Mouse (Mus musculus): ENCODE data around the gene Fam155a. TPM values are rescaled to one million over a fixed set of nuclear protein-coding genes. Genes with fewer than 3 reads are reported as not detected.

The Fam155a gene
- polyA plus RNA-seq, 1 experiment from 2014 or later: 0.15 TPM

DNA sequence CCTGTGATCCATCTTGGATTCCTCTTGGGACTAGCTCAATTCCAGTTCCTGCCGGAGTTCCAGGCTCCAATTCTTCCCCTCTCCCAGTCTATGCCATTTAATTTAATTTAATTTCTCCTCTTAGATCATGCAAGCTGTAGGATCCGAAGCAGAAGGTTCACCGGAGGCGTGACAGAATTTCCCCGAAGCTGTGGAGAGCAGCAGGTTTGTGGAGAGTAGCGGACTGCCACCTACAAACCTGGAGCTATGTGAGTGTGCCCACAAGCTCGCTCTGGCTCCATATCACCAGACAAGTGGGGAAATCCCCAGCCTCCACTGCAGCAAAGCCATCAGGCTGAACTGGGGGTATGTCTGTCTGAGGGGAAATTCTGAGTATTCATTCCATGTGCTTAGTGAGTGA is 544.2 kb downstream of the Fam155a start:
- no peak overlapping the region for H3K9ac ChIP-seq (ENCODE audit: low read length)
- H3K36me3 ChIP-seq (ENCODE audit: control insufficient read depth, insufficient read depth, low read length): no peaks in the 10 kb centered on the region
- H3K4me1 ChIP-seq (replicated peaks; ENCODE audit: control insufficient read depth, insufficient read depth, low read length): no peaks in the 10 kb centered on the region
- H3K4me2 ChIP-seq (ENCODE audit: low read depth, low read length): no peak overlapping the region
- no peak overlapping the region for H3K4me3 ChIP-seq (ENCODE audit: low read length)
- H3K9me3 ChIP-seq (ENCODE audit: control insufficient read depth, low read length): no peaks in the 10 kb centered on the region
- ATAC-seq (ENCODE audit: low read depth): no peak
- no peaks in the 10 kb centered on the region for H3K27me3 ChIP-seq (ENCODE audit: control insufficient read depth, insufficient read depth, low read depth, low read length)
- no peak overlapping the region for H3K27ac ChIP-seq (ENCODE audit: low read length)
- WGBS: 77% methylated on average over 7 of the region's 7 CpGs

DNA sequence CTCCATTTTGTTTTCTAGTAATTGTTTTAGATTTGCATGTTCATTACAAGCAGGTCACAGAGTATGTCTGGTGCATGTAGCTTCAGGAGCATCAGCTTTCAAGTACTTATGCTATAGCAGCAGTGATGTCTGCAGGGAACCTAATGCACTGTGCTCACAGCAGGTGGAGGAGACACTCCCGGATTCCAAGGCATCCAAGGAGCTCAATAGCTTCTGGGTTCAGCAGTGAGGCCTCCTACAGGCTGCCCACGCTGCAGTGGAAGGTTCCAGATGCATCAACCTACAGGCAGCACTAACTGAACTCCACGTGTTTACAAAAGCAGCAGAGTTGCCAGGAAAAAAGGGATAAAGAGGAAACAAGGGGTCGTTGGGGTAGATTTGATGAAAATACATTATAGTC is 559.2 kb downstream of the Fam155a start:
- WGBS: 48% methylated on average over 4 of the region's 4 CpGs

DNA sequence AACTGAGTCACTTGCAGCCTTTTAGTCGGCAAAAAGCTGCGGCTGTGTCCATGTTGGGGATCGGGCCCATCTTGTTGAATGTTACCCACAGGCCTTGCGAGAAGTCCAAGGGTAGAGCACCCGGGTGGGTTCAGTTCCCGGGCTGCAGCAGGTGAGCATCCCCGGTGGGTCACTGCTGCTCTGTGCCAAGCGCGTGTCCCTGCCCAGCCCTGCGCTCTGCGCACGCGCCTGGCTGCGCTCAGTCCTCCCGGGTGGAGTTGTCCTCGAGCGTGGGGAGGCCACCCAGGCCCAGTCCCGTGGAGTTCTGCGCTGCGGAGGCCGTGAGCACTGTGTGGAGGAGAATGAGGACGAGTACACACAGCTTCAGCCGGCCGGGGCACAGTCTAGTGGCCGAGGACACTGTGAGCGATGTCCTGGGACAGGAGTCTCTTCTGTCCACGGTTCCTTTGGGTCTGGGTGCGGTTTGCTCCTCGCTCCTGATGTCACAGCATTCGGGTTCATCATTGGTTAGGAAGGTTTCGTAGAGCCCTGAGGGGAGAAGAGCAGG is 563.4 kb downstream of the Fam155a start:
- peak; percentile 36; the same call in 1 of the 2 replicates for ATAC-seq (ENCODE audit: low read depth)

More for the DNA sequence above, 559.2 kb downstream of the Fam155a start:
- no peaks in the 10 kb centered on the region for H3K4me1 ChIP-seq (replicated peaks; ENCODE audit: control insufficient read depth, insufficient read depth, low read length)
- H3K9me3 ChIP-seq (ENCODE audit: control insufficient read depth, low read length): no peaks in the 10 kb centered on the region
- H3K4me2 ChIP-seq (ENCODE audit: low read depth, low read length): no peak overlapping the region
- H3K4me3 ChIP-seq (ENCODE audit: low read length): no peak overlapping the region
- no peak overlapping the region for H3K9ac ChIP-seq (ENCODE audit: low read length)
- no peak for ATAC-seq (ENCODE audit: low read depth)
- no peaks in the 10 kb centered on the region for H3K27me3 ChIP-seq (ENCODE audit: control insufficient read depth, insufficient read depth, low read depth, low read length)
- no peaks in the 10 kb centered on the region for H3K36me3 ChIP-seq (ENCODE audit: control insufficient read depth, insufficient read depth, low read length)
- H3K27ac ChIP-seq (ENCODE audit: low read length): no peak overlapping the region

DNA sequence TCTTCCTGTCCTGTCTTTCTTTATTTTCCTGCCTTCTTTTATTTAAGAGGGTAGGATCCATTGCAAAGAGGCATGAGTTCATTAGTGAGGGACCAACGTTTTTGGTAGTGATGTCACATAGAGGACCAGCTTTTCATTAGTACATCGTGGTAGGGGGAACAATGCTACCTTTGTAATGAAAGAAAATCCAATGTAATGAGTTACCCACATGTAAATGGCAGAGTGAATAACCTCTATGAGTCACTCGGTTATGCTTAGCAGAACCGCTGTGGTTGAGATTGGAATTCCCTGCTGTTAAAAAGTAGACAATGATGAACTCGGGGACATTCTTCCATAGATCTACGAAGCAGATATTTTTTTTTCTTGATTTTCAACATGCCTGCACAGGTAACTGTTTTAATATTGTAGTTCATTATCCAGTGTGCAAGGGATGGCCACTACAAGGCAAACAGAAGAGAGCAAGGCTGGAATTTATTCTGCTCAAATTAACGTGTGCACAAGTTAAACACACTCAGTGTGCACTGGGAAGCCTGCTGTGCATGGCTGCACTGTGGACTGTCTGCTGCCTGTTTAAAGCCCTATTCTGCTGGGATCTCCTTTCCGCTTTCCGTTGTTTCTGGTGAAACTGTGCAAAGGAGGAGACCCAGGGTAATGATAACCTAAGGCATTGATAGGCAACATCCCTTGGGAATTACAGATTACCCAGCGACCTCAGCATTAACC is 566.5 kb downstream of the Fam155a start:
- no peaks in the 10 kb centered on the region for H3K36me3 ChIP-seq (ENCODE audit: control insufficient read depth, insufficient read depth, low read length)
- H3K27ac ChIP-seq (ENCODE audit: low read length): no peak overlapping the region
- H3K9me3 ChIP-seq (ENCODE audit: control insufficient read depth, low read length): no peaks in the 10 kb centered on the region
- no peaks in the 10 kb centered on the region for H3K27me3 ChIP-seq (ENCODE audit: control insufficient read depth, insufficient read depth, low read depth, low read length)
- H3K4me1 ChIP-seq (replicated peaks; ENCODE audit: control insufficient read depth, insufficient read depth, low read length): no peaks in the 10 kb centered on the region
- H3K4me3 ChIP-seq (ENCODE audit: low read length): no peak overlapping the region
- H3K9ac ChIP-seq (ENCODE audit: low read length): no peak overlapping the region
- WGBS: 61% methylated on average over 10 of the region's 10 CpGs
- ATAC-seq (ENCODE audit: low read depth): no peak
- H3K4me2 ChIP-seq (ENCODE audit: low read depth, low read length): no peak overlapping the region

More for the DNA sequence above, 563.4 kb downstream of the Fam155a start:
- Histone ChIP-seq H3K4me1 (replicated peaks; ENCODE audit: control insufficient read depth, insufficient read depth, low read length) (no peaks in the 10 kb centered on the region), H3K9ac (ENCODE audit: low read length) (no peak overlapping the region), H3K27me3 (ENCODE audit: control insufficient read depth, insufficient read depth, low read depth, low read length) (no peaks in the 10 kb centered on the region), H3K27ac (ENCODE audit: low read length) (no peak overlapping the region), H3K4me2 (ENCODE audit: low read depth, low read length) (no peak overlapping the region), H3K36me3 (ENCODE audit: control insufficient read depth, insufficient read depth, low read length) (no peaks in the 10 kb centered on the region), H3K4me3 (ENCODE audit: low read length) (no peak overlapping the region), H3K9me3 (ENCODE audit: control insufficient read depth, low read length) (no peaks in the 10 kb centered on the region)
- WGBS: 91% methylated on average over 31 of the region's 31 CpGs

DNA sequence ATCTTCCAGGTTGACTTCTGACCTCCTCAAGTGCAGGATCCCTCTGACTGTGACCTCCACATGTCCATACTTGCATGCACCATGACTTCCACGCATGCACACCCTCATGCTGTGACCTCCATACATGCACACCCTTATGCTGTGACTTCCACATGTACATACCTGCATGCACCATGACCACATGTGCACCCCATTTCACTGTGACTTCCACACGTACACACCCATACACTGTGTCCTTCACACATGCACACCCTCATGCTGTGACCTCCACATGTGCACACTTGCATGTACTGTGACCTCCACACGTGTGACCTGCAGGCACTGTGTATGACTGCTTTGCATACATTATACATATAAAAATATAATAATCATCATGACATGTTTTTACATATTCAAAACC is 570.9 kb downstream of the Fam155a start:
- Histone ChIP-seq H3K9me3 (ENCODE audit: control insufficient read depth, low read length) (no peaks in the 10 kb centered on the region), H3K9ac (ENCODE audit: low read length) (no peak overlapping the region), H3K36me3 (ENCODE audit: control insufficient read depth, insufficient read depth, low read length) (no peaks in the 10 kb centered on the region), H3K4me3 (ENCODE audit: low read length) (no peak overlapping the region), H3K4me2 (ENCODE audit: low read depth, low read length) (no peak overlapping the region), H3K27me3 (ENCODE audit: control insufficient read depth, insufficient read depth, low read depth, low read length) (no peaks in the 10 kb centered on the region), H3K27ac (ENCODE audit: low read length) (no peak overlapping the region), H3K4me1 (replicated peaks; ENCODE audit: control insufficient read depth, insufficient read depth, low read length) (no peaks in the 10 kb centered on the region)
- no peak for ATAC-seq (ENCODE audit: low read depth)
- WGBS: 80% methylated on average over 3 of the region's 3 CpGs

DNA sequence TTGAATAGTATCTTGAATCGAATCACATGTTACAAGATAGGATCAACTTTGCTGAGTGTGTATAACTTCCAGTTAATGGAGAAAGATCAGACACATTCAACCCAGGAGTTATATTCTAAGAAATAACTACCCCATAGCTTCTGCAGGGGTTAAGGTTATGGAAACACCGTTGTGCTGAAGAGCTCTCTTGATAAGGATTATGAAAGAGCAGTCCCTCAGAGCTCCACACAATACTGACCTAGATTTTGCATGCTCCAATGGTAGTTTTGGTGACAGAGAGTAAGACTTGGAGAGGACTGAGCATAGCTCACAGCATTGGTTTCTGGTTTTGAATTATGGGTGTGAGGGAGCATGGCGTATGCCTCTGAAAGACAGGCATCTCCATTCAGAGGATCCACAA is 579.3 kb downstream of the Fam155a start:
- Histone ChIP-seq H3K27ac (ENCODE audit: low read length) (no peak overlapping the region), H3K4me1 (replicated peaks; ENCODE audit: control insufficient read depth, insufficient read depth, low read length) (no peaks in the 10 kb centered on the region), H3K27me3 (ENCODE audit: control insufficient read depth, insufficient read depth, low read depth, low read length) (no peaks in the 10 kb centered on the region), H3K9ac (ENCODE audit: low read length) (no peak overlapping the region), H3K4me3 (ENCODE audit: low read length) (no peak overlapping the region), H3K36me3 (ENCODE audit: control insufficient read depth, insufficient read depth, low read length) (no peaks in the 10 kb centered on the region), H3K4me2 (ENCODE audit: low read depth, low read length) (no peak overlapping the region), H3K9me3 (ENCODE audit: control insufficient read depth, low read length) (no peaks in the 10 kb centered on the region)
- ATAC-seq (ENCODE audit: low read depth): no peak
- 61% methylated on average over 3 of the region's 3 CpGs for WGBS

DNA sequence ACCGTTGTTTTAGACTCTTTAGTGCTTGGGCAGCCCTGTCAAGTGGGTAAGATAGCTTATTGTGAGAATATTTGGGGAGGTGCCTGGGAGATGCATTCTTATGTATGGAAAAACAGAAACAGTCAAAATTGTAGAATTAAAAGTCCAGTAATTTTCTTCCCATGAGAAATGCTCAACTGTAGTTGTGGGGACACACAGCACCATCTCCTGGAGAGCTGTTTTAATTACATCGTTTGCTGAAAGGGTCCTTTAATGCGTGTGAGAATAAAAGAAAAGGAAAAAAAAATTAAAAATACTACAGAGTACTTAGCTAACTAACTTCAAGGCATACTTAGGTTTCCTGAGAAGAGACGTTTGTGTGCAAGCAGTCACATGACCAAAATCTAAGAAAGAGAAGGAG is 582.3 kb downstream of the Fam155a start:
- no peaks in the 10 kb centered on the region for H3K4me1 ChIP-seq (replicated peaks; ENCODE audit: control insufficient read depth, insufficient read depth, low read length)
- no peaks in the 10 kb centered on the region for H3K36me3 ChIP-seq (ENCODE audit: control insufficient read depth, insufficient read depth, low read length)
- H3K27me3 ChIP-seq (ENCODE audit: control insufficient read depth, insufficient read depth, low read depth, low read length): no peaks in the 10 kb centered on the region
- H3K9ac ChIP-seq (ENCODE audit: low read length): no peak overlapping the region
- no peak for ATAC-seq (ENCODE audit: low read depth)
- no peak overlapping the region for H3K4me2 ChIP-seq (ENCODE audit: low read depth, low read length)
- H3K4me3 ChIP-seq (ENCODE audit: low read length): no peak overlapping the region
- no peaks in the 10 kb centered on the region for H3K9me3 ChIP-seq (ENCODE audit: control insufficient read depth, low read length)
- no peak overlapping the region for H3K27ac ChIP-seq (ENCODE audit: low read length)
- WGBS: 26% methylated on average over 4 of the region's 4 CpGs

DNA sequence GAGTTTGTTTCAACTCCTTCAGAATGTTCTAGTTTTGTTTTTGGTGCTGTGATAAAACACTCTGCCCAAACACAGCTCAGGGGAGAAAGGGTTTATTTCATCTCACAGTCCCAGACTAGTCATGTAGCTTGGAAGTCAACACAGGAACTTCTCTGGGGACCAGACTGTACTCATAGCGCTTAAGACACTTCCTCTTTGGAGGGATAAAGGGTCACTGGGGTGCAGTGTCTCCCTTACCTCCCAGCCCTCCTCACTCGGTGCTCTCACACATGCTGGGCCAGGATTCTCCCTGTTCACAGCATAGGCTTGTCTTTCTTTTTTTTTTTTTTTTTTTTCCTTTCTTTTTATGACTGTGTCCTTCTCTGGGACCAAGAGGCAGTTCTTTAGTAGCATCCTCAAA is 585.8 kb downstream of the Fam155a start:
- H3K4me3 ChIP-seq (ENCODE audit: low read length): no peak overlapping the region
- no peaks in the 10 kb centered on the region for H3K4me1 ChIP-seq (replicated peaks; ENCODE audit: control insufficient read depth, insufficient read depth, low read length)
- WGBS: 43% methylated on average over 2 of the region's 2 CpGs
- H3K4me2 ChIP-seq (ENCODE audit: low read depth, low read length): no peak overlapping the region
- no peak overlapping the region for H3K27ac ChIP-seq (ENCODE audit: low read length)
- no peaks in the 10 kb centered on the region for H3K36me3 ChIP-seq (ENCODE audit: control insufficient read depth, insufficient read depth, low read length)
- no peak for ATAC-seq (ENCODE audit: low read depth)
- H3K27me3 ChIP-seq (ENCODE audit: control insufficient read depth, insufficient read depth, low read depth, low read length): no peaks in the 10 kb centered on the region
- H3K9me3 ChIP-seq (ENCODE audit: control insufficient read depth, low read length): no peaks in the 10 kb centered on the region
- no peak overlapping the region for H3K9ac ChIP-seq (ENCODE audit: low read length)

DNA sequence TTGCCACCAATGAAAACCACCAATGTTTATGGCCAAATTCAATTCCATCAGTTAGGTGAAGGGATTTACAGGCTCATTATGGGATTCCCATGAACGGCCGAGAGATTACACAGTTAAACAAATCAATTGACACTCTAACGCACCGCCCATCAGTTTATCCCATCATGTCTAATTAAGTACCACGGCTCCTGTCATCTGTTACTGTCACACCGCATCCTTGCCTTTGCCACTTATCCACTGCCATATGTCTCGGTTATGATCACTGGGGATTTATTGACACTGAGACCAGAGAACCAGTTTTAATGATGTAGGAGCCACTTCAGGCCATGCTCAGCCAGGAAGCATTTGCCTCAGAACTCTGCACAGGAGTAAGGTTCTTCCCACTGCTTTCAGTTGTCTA is 588.5 kb downstream of the Fam155a start:
- 75% methylated on average over 7 of the region's 7 CpGs for WGBS

More for the DNA sequence above, 588.5 kb downstream of the Fam155a start:
- Histone ChIP-seq H3K4me1 (replicated peaks; ENCODE audit: control insufficient read depth, insufficient read depth, low read length) (no peaks in the 10 kb centered on the region), H3K4me2 (ENCODE audit: low read depth, low read length) (no peak overlapping the region), H3K4me3 (ENCODE audit: low read length) (no peak overlapping the region), H3K27me3 (ENCODE audit: control insufficient read depth, insufficient read depth, low read depth, low read length) (no peaks in the 10 kb centered on the region), H3K9ac (ENCODE audit: low read length) (no peak overlapping the region), H3K27ac (ENCODE audit: low read length) (no peak overlapping the region), H3K9me3 (ENCODE audit: control insufficient read depth, low read length) (no peaks in the 10 kb centered on the region), H3K36me3 (ENCODE audit: control insufficient read depth, insufficient read depth, low read length) (no peaks in the 10 kb centered on the region)
- ATAC-seq (ENCODE audit: low read depth): no peak

Measured in lung, embryonic 16.5 days (tissue).